Mouse (Mus musculus) T-helper 1 cell (primary cell): ENCODE data around the gene Terb2.

Experiments used
- in situ Hi-C: fragments of 300-600 bp; cut with MboI, MseI; formaldehyde crosslinking; loops from one replicate; pipeline ENCODE4 v1.15.1; 2025; ENCODE audit warnings: high pct_unique_total_duplicates

Terb2 gene

GRCm38 (mm10) chr2:122231616-122232015, 45.5 kb downstream of the Terb2 start:
- in situ Hi-C loops = no loop called here

GRCm38 (mm10) chr2:122233341-122233740, 47.3 kb downstream of the Terb2 start:
- in situ Hi-C loops = no loop called here

GRCm38 (mm10) chr2:122233759-122234557, 47.9 kb downstream of the Terb2 start:
- in situ Hi-C loops = no loop called here

- in situ Hi-C loops = no loop called here
These were observed 48.7 kb downstream of the Terb2 start, which contains the start of gene Sord for GRCm38 (mm10) chr2:122234611-122235288. Gene Sord, plus strand, starts transcription at chr2:122234749.

- in situ Hi-C loops = no loop called here
These were observed 49.4 kb downstream of the Terb2 start for GRCm38 (mm10) chr2:122235425-122235824.

- in situ Hi-C loops = no loop called here
These were observed 50.2 kb downstream of the Terb2 start for GRCm38 (mm10) chr2:122236321-122236720.

GRCm38 (mm10) chr2:122237891-122238470, 51.9 kb downstream of the Terb2 start:
- in situ Hi-C loops = no loop called here

GRCm38 (mm10) chr2:122240735-122241134, 54.7 kb downstream of the Terb2 start:
- in situ Hi-C loops = no loop called here

- in situ Hi-C loops = no loop called here
These were observed 55.2 kb downstream of the Terb2 start for GRCm38 (mm10) chr2:122241226-122241625.

GRCm38 (mm10) chr2:122241935-122242334, 55.9 kb downstream of the Terb2 start:
- in situ Hi-C loops = no loop called here

GRCm38 (mm10) chr2:122243671-122244131, 57.6 kb downstream of the Terb2 start:
- in situ Hi-C loops = no loop called here

- in situ Hi-C loops = no loop called here
These were observed 61.7 kb downstream of the Terb2 start for GRCm38 (mm10) chr2:122247786-122248185.

GRCm38 (mm10) chr2:122255997-122256396, 69.9 kb downstream of the Terb2 start:
- in situ Hi-C loops = no loop called here
